Mouse (Mus musculus) 3T3-L1 (cell line): ENCODE results near the gene Myrip.
A peak's percentile ranks its signal among the peaks of the same experiment; 100 is the strongest.

Source experiments
- DNase-seq: peaks from one replicate; pipeline ENCODE4 v3.0.0-alpha.2; 2015; ENCODE audit warnings: low read depth, low spot score

Myrip gene

GRCm38 (mm10) chr9:120338172-120338571, 36.9 kb downstream of the Myrip start:
- DNase-seq = no peak

GRCm38 (mm10) chr9:120339975-120340695, 38.8 kb downstream of the Myrip start:
- DNase-seq = peak; percentile 70

- no peak for DNase-seq
Measured at GRCm38 (mm10) chr9:120343123-120343790, 41.9 kb downstream of the Myrip start.

GRCm38 (mm10) chr9:120345651-120346151, 44.4 kb downstream of the Myrip start:
- DNase-seq = peak; percentile 7

- DNase-seq = peak; percentile 2
Measured at GRCm38 (mm10) chr9:120349145-120349544, 47.8 kb downstream of the Myrip start.

- DNase-seq = no peak
Measured at GRCm38 (mm10) chr9:120350346-120350745, 49.0 kb downstream of the Myrip start.

- DNase-seq = no peak
Measured at GRCm38 (mm10) chr9:120351061-120351460, 49.7 kb downstream of the Myrip start.

GRCm38 (mm10) chr9:120351474-120351873, 50.2 kb downstream of the Myrip start:
- no peak for DNase-seq

GRCm38 (mm10) chr9:120353036-120353435, 51.7 kb downstream of the Myrip start:
- no peak for DNase-seq

GRCm38 (mm10) chr9:120353967-120354366, 52.7 kb downstream of the Myrip start:
- no peak for DNase-seq

- no peak for DNase-seq
Measured at GRCm38 (mm10) chr9:120354550-120355345, 53.4 kb downstream of the Myrip start.

GRCm38 (mm10) chr9:120356490-120356889, 55.2 kb downstream of the Myrip start:
- no peak for DNase-seq

GRCm38 (mm10) chr9:120358060-120358459, 56.7 kb downstream of the Myrip start:
- DNase-seq = no peak

GRCm38 (mm10) chr9:120360397-120361177, 59.3 kb downstream of the Myrip start:
- peak; percentile 32 for DNase-seq

GRCm38 (mm10) chr9:120361656-120362055, 60.3 kb downstream of the Myrip start:
- no peak for DNase-seq

GRCm38 (mm10) chr9:120362684-120363083, 61.4 kb downstream of the Myrip start:
- DNase-seq = no peak

- DNase-seq = no peak
Measured at GRCm38 (mm10) chr9:120364653-120365283, 63.5 kb downstream of the Myrip start.

- DNase-seq = no peak
Measured at GRCm38 (mm10) chr9:120367526-120367925, 66.2 kb downstream of the Myrip start.

GRCm38 (mm10) chr9:120371633-120372032, 70.3 kb downstream of the Myrip start:
- DNase-seq = no peak

GRCm38 (mm10) chr9:120372347-120372746, 71.0 kb downstream of the Myrip start:
- no peak for DNase-seq

- DNase-seq = peak; percentile 70
Measured at GRCm38 (mm10) chr9:120377726-120378125, 76.4 kb downstream of the Myrip start.
